Mouse (Mus musculus): ENCODE measurements around the gene Vmn1r22. TPM values are rescaled to one million over a fixed set of nuclear protein-coding genes. Genes with fewer than 3 reads are reported as not detected.

Gene Vmn1r22
- not detected for polyA plus RNA-seq (2014; fragmentation: Illumina TruSeq; extraction: RNeasy Lipid Tissue Mini Kit (QIAGEN cat#74804); ENCODE audit: insufficient read depth, low read depth, low replicate concordance)

DNA sequence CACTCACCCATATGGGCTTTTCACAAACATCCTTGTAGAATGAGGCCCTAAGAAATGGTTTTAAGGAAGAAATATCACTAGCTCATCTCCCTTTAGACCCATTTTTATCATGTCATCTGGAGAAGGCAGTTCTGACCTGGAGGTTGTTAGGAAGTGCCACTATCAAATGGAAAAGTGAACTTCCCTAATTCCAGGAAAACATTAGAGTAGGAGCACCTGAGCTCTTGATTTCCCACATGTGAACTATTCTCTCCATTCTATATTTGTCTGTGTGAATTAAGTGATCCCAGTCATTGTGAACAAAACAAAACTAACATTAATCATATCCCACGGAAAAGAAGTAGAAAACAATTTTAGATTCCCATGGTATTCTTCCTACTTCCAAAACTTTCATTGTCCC lies at the start of gene Vmn1r22:
Gene Vmn1r22, minus strand, starts transcription at position 101 of the 400 bp plus-strand sequence.

DNA sequence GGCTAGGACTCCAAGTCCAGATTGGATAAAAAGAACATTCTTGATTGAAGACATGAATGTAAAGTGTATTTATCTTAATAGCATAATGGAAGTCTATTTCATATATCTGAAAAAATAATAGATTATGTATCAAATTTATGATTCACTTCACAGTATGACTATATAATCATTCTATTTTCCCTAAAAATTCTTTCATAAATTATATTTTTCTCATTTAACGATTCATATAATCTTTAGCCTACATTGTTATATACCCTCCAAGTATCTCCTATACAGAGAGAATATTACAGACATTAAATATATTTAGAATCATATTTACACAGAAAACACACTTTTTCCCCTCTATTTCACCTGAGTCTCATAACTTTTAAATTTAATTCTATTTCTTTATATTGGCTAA lies 18.9 kb upstream of the Vmn1r22 start, which contains the start of gene Vmn1r23:
Gene Vmn1r23, minus strand, starts transcription at position 101 of the 400 bp plus-strand sequence.

DNA sequence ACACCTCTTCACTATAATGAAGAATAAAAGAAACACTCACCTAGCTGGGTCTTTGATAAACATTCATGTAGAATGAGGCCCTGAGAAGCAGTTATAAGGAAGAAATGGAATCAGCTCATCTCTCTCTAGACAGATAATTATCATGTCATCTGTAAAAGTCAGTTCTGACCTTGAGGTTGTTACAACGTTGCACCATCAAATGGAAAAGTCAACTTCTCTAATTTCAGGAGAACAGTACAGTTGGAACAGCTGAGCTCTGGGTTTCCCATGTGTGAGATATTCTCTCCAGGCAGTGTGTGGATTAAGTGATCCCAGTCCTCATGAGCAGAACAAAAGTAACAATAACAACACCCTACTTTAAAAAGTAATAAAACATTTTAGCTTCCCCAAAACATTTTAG lies 57.5 kb downstream of the Vmn1r22 start, which contains the start of gene Vmn1r21:
Gene Vmn1r21, minus strand, starts transcription at position 58 of the 400 bp plus-strand sequence.

Other genes starting within 250 kb of the Vmn1r22 start
- gene Pyurf, start 215.9 kb downstream of the Vmn1r22 start, polyA plus RNA-seq (2014; fragmentation: Illumina TruSeq; extraction: RNeasy Lipid Tissue Mini Kit (QIAGEN cat#74804); ENCODE audit: insufficient read depth, low read depth, low replicate concordance) = 7.3 TPM
- gene Lancl2, start 205.5 kb downstream of the Vmn1r22 start, polyA plus RNA-seq (2014; fragmentation: Illumina TruSeq; extraction: RNeasy Lipid Tissue Mini Kit (QIAGEN cat#74804); ENCODE audit: insufficient read depth, low read depth, low replicate concordance) = 7.0 TPM
- 15.7 TPM for gene Vopp1, start 82.9 kb downstream of the Vmn1r22 start, polyA plus RNA-seq (2014; fragmentation: Illumina TruSeq; extraction: RNeasy Lipid Tissue Mini Kit (QIAGEN cat#74804); ENCODE audit: insufficient read depth, low read depth, low replicate concordance)
- gene Vmn1r21, start 57.7 kb downstream of the Vmn1r22 start, polyA plus RNA-seq (2014; fragmentation: Illumina TruSeq; extraction: RNeasy Lipid Tissue Mini Kit (QIAGEN cat#74804); ENCODE audit: insufficient read depth, low read depth, low replicate concordance) = not detected
- not detected for gene Vmn1r23, start 18.8 kb upstream of the Vmn1r22 start, polyA plus RNA-seq (2014; fragmentation: Illumina TruSeq; extraction: RNeasy Lipid Tissue Mini Kit (QIAGEN cat#74804); ENCODE audit: insufficient read depth, low read depth, low replicate concordance)
- gene Vmn1r24, start 53.5 kb upstream of the Vmn1r22 start, polyA plus RNA-seq (2014; fragmentation: Illumina TruSeq; extraction: RNeasy Lipid Tissue Mini Kit (QIAGEN cat#74804); ENCODE audit: insufficient read depth, low read depth, low replicate concordance) = not detected
- not detected for gene Vmn1r25, start 72.8 kb upstream of the Vmn1r22 start, polyA plus RNA-seq (2014; fragmentation: Illumina TruSeq; extraction: RNeasy Lipid Tissue Mini Kit (QIAGEN cat#74804); ENCODE audit: insufficient read depth, low read depth, low replicate concordance)
- gene Vmn1r26, start 107.1 kb upstream of the Vmn1r22 start, polyA plus RNA-seq (2014; fragmentation: Illumina TruSeq; extraction: RNeasy Lipid Tissue Mini Kit (QIAGEN cat#74804); ENCODE audit: insufficient read depth, low read depth, low replicate concordance) = not detected

All from lung, adult 10 weeks (tissue).